Mouse (Mus musculus): ENCODE measurements around the gene Nek8.

Nek8 gene

GRCm38 (mm10) chr11:78176402-78176862 is at the start of gene Nek8, which contains the start of gene Tlcd1:
Nek8 (minus strand) TSS chr11:78176675.
Tlcd1 (plus strand) TSS chr11:78176711.
- no peaks in the 10 kb centered on the region for H3K27me3 ChIP-seq (ENCODE audit: control insufficient read depth, insufficient read depth, low read length, poor library complexity, severe bottlenecking)
- peak; percentile 92 for DNase-seq (ENCODE audit: low read depth, low spot score)
- peaks cover 8% of the 10 kb centered on the region for H3K36me3 ChIP-seq (ENCODE audit: control insufficient read depth, insufficient read depth, low read length, poor library complexity, severe bottlenecking)

- Histone ChIP-seq H3K36me3 (ENCODE audit: control insufficient read depth, insufficient read depth, low read length, poor library complexity, severe bottlenecking) (peaks cover 29% of the 10 kb centered on the region), H3K27me3 (ENCODE audit: control insufficient read depth, insufficient read depth, low read length, poor library complexity, severe bottlenecking) (no peaks in the 10 kb centered on the region)
- no peak for DNase-seq (ENCODE audit: low read depth, low spot score)
Observed at GRCm38 (mm10) chr11:78223586-78223985, 47.1 kb upstream of the Nek8 start.

GRCm38 (mm10) chr11:78215709-78216317 is 39.3 kb upstream of the Nek8 start:
- H3K27me3 ChIP-seq (ENCODE audit: control insufficient read depth, insufficient read depth, low read length, poor library complexity, severe bottlenecking) = no peaks in the 10 kb centered on the region
- DNase-seq (ENCODE audit: low read depth, low spot score) = no peak
- H3K36me3 ChIP-seq (ENCODE audit: control insufficient read depth, insufficient read depth, low read length, poor library complexity, severe bottlenecking) = peaks cover 9% of the 10 kb centered on the region

DNA sequence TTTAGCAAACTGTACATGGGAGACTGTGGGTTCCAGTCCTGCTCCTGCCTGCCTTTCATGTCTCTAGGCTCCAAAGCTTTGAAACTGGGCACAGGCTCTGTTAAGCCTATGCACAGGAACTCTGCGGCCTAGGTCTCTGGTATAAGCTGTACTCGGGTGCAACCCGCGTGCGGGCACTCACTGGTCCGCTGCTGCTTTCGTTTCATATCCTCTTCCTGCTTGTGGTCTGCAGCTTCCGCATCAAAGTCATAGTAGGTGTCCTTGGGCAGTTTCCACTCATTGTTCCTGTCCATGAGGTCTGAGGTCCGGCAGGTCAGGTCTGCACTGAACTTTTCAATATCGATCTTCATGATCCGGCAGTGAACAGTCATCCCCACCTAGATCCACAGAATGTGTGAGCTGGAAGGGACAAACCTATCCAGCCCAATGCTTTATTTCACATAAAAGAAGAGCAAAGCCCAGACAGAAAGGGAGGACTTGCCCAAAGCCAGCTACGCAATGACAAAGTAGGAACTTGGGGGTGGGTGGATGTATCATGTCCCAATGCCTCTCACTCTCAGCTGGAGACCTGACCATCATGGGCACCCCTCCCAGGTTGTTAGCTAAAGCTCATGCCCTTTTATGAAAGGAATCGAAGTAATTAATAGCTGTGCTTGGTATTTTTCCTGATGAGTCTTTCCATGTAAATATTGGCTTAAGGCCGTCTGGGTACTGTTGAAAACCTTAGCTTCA is 36.8 kb upstream of the Nek8 start:
- DNase-seq (ENCODE audit: low read depth, low spot score) = peak; percentile 65
- H3K27me3 ChIP-seq (ENCODE audit: control insufficient read depth, insufficient read depth, low read length, poor library complexity, severe bottlenecking) = no peaks in the 10 kb centered on the region
- peaks cover 17% of the 10 kb centered on the region for H3K36me3 ChIP-seq (ENCODE audit: control insufficient read depth, insufficient read depth, low read length, poor library complexity, severe bottlenecking)

GRCm38 (mm10) chr11:78211513-78211912 is 35.0 kb upstream of the Nek8 start:
- no peak for DNase-seq (ENCODE audit: low read depth, low spot score)
- no peaks in the 10 kb centered on the region for H3K27me3 ChIP-seq (ENCODE audit: control insufficient read depth, insufficient read depth, low read length, poor library complexity, severe bottlenecking)

GRCm38 (mm10) chr11:78210615-78211014 is 34.1 kb upstream of the Nek8 start:
- H3K27me3 ChIP-seq (ENCODE audit: control insufficient read depth, insufficient read depth, low read length, poor library complexity, severe bottlenecking) = no peaks in the 10 kb centered on the region
- DNase-seq (ENCODE audit: low read depth, low spot score) = no peak
- peaks cover 18% of the 10 kb centered on the region for H3K36me3 ChIP-seq (ENCODE audit: control insufficient read depth, insufficient read depth, low read length, poor library complexity, severe bottlenecking)

More at GRCm38 (mm10) chr11:78211513-78211912, 35.0 kb upstream of the Nek8 start:
- peaks cover 19% of the 10 kb centered on the region for H3K36me3 ChIP-seq (ENCODE audit: control insufficient read depth, insufficient read depth, low read length, poor library complexity, severe bottlenecking)

GRCm38 (mm10) chr11:78209886-78210285 is 33.4 kb upstream of the Nek8 start:
- no peak for DNase-seq (ENCODE audit: low read depth, low spot score)
- peaks cover 15% of the 10 kb centered on the region for H3K36me3 ChIP-seq (ENCODE audit: control insufficient read depth, insufficient read depth, low read length, poor library complexity, severe bottlenecking)
- H3K27me3 ChIP-seq (ENCODE audit: control insufficient read depth, insufficient read depth, low read length, poor library complexity, severe bottlenecking) = no peaks in the 10 kb centered on the region

GRCm38 (mm10) chr11:78207190-78207589 is 30.7 kb upstream of the Nek8 start:
- H3K27me3 ChIP-seq (ENCODE audit: control insufficient read depth, insufficient read depth, low read length, poor library complexity, severe bottlenecking) = no peaks in the 10 kb centered on the region
- no peak for DNase-seq (ENCODE audit: low read depth, low spot score)

GRCm38 (mm10) chr11:78205361-78206206 is 29.1 kb upstream of the Nek8 start:
- Histone ChIP-seq H3K36me3 (ENCODE audit: control insufficient read depth, insufficient read depth, low read length, poor library complexity, severe bottlenecking) (peaks cover 18% of the 10 kb centered on the region), H3K27me3 (ENCODE audit: control insufficient read depth, insufficient read depth, low read length, poor library complexity, severe bottlenecking) (no peaks in the 10 kb centered on the region)
- no peak for DNase-seq (ENCODE audit: low read depth, low spot score)

More at GRCm38 (mm10) chr11:78207190-78207589, 30.7 kb upstream of the Nek8 start:
- H3K36me3 ChIP-seq (ENCODE audit: control insufficient read depth, insufficient read depth, low read length, poor library complexity, severe bottlenecking) = peaks cover 18% of the 10 kb centered on the region

GRCm38 (mm10) chr11:78204287-78204686 is 27.8 kb upstream of the Nek8 start:
- no peak for DNase-seq (ENCODE audit: low read depth, low spot score)
- Histone ChIP-seq H3K36me3 (ENCODE audit: control insufficient read depth, insufficient read depth, low read length, poor library complexity, severe bottlenecking) (peaks cover 12% of the 10 kb centered on the region), H3K27me3 (ENCODE audit: control insufficient read depth, insufficient read depth, low read length, poor library complexity, severe bottlenecking) (no peaks in the 10 kb centered on the region)

DNA sequence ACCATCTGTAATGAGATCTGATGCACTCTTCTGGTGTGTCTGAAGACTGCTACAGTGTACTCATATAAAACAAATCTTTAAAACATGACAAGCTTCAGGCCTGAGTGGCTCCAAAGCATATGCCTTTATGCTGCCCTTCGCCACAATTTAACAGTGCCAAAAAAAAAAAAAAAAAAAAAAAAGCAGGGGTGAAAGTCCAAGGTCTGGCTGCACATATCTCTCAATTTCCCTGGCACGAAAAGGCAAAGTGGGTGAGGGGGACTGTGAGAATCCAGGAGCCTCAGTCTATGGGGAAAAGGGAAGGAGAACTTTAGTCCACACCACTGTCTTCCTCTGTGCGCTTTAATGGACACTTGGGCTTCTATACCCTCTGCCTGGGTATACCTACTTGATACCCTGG is 25.9 kb upstream of the Nek8 start:
- Histone ChIP-seq H3K36me3 (ENCODE audit: control insufficient read depth, insufficient read depth, low read length, poor library complexity, severe bottlenecking) (peaks cover 5% of the 10 kb centered on the region; the same call in 1 of the 2 replicates), H3K27me3 (ENCODE audit: control insufficient read depth, insufficient read depth, low read length, poor library complexity, severe bottlenecking) (no peaks in the 10 kb centered on the region)
- DNase-seq (ENCODE audit: low read depth, low spot score) = no peak

DNA sequence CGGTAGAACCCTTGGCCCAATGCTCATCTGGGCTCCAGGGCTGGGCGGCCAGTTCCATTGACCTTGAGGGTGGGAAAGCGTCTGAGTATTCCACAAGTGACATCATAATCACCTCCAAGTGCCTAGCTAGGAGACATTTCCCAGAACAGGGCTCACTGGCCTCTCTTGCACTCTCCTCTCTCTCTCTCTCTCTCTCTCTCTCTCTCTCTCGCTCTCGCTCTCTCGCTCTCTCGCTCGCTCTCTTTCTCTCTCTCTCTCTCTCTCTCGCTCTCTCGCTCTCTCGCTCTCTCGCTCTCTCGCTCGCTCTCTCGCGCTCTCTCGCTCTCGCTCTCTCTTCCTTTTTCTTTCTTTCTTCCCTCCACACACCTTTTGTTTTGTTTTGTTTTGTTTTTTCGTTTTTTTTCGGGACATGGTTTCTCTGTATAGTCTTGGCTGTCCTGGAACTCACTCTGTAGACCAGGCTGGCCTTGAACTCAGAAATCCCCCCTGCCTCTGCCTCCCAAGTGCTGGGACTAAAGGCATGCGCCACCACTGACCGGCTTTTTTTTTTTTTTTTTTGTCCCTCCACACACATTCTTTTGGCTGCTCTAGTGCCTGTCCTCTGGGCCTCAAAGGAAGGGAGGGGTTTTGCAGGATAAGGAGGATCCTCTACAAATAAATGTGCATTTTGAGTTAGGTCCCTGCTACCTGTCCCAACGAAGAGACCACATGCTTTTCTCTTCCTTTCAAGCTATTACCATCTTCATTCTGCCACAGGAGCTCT is 18.8 kb upstream of the Nek8 start:
- Histone ChIP-seq H3K36me3 (ENCODE audit: control insufficient read depth, insufficient read depth, low read length, poor library complexity, severe bottlenecking) (no peaks in the 10 kb centered on the region), H3K27me3 (ENCODE audit: control insufficient read depth, insufficient read depth, low read length, poor library complexity, severe bottlenecking) (no peaks in the 10 kb centered on the region)
- no peak for DNase-seq (ENCODE audit: low read depth, low spot score)

GRCm38 (mm10) chr11:78194411-78195100 is 18.1 kb upstream of the Nek8 start:
- peak; percentile 74 for DNase-seq (ENCODE audit: low read depth, low spot score)
- no peaks in the 10 kb centered on the region for H3K36me3 ChIP-seq (ENCODE audit: control insufficient read depth, insufficient read depth, low read length, poor library complexity, severe bottlenecking)
- no peaks in the 10 kb centered on the region for H3K27me3 ChIP-seq (ENCODE audit: control insufficient read depth, insufficient read depth, low read length, poor library complexity, severe bottlenecking)

- no peaks in the 10 kb centered on the region for H3K36me3 ChIP-seq (ENCODE audit: control insufficient read depth, insufficient read depth, low read length, poor library complexity, severe bottlenecking)
- DNase-seq (ENCODE audit: low read depth, low spot score) = no peak
- H3K27me3 ChIP-seq (ENCODE audit: control insufficient read depth, insufficient read depth, low read length, poor library complexity, severe bottlenecking) = no peaks in the 10 kb centered on the region
Observed at GRCm38 (mm10) chr11:78193113-78193512, 16.6 kb upstream of the Nek8 start, which contains the start of gene Proca1. Proca1 (plus strand) TSS chr11:78193392.

All from splenic B cell, adult 2 months (primary cell).